Mouse (Mus musculus): ENCODE measurements around the gene Fam221a.

- TF ChIP-seq CTCF (IDR thresholded peaks at IDR 0.05; ENCODE audit: insufficient read depth, low read length) (no peak), POLR2A (IDR thresholded peaks at IDR 0.05; ENCODE audit: borderline replicate concordance, extremely low read depth, low read depth, low read length) (no peak)
Measured at GRCm38 (mm10) chr6:49372705-49373104, 5.2 kb downstream of the Fam221a start.

Data from lung, adult 2 months (tissue).